ENCODE assay signal across 21 mouse cellular contexts in the genomic region with DNA sequence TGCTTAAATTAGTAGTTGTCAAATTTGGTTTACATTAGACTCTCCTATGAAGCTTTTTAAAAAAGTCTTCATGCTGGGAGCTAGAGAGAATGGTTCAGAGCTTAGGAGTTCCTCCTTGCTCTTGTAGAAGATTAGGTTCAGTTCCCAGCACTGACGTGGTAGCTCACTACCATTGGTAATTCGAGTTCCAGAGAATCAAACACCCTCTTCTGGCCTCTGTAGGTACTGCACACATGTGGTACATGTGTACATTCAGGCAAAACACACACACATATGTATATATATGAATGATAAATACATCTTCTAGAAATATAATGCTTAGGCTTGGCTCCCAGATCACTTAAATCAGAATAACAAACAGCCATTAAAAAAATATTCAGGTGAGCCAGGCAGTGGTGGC. TPM values are rescaled to one million over a fixed set of nuclear protein-coding genes. Genes with fewer than 3 reads are reported as not detected.
DNase-seq lines count a peak whose midpoint lies in the region; ATAC-seq and TF ChIP-seq lines count a peak whose summit lies in the region.
"Had no signal": no experiment of that assay in that cellular context is flagged by ENCODE, and none has a peak within 500 bp of the region (broad histone marks: within the 10 kb centered on the region; RNA-seq: fewer than 3 reads in every experiment).

No protein-coding gene starts in this region.

- H3K9me3 ChIP-seq in liver, embryonic 14.5 days (ENCODE audit: control insufficient read depth, low read length), result no peaks in the 10 kb centered on the region
- H3K9me3 ChIP-seq in liver, embryonic 12.5 days (replicated peaks), result no peaks in the 10 kb centered on the region
- no peaks in the 10 kb centered on the region for H3K9me3 ChIP-seq in CH12.LX (replicated peaks; ENCODE audit: low read length)
- H3K9me3 ChIP-seq: G1E; heart, embryonic 15.5 days; hindbrain, embryonic 10.5 days; lung, embryonic 15.5 days had no signal

- no peaks in the 10 kb centered on the region for H3K79me2 ChIP-seq in CH12.LX (replicated peaks; ENCODE audit: control insufficient read depth, extremely low read depth, insufficient read depth, poor library complexity, severe bottlenecking)

- no peaks in the 10 kb centered on the region for H3K36me3 ChIP-seq in liver, embryonic 14.5 days (replicated peaks; ENCODE audit: control insufficient read depth, insufficient read depth, low read depth)
- H3K36me3 ChIP-seq in liver, embryonic 12.5 days, result no peaks in the 10 kb centered on the region
- H3K36me3 ChIP-seq in CH12.LX (replicated peaks in 1 of 2; ENCODE audit: control insufficient read depth in 1 of 2, insufficient read depth in 1 of 2, low read length in 1 of 2), result no peaks in the 10 kb centered on the region
- H3K36me3 ChIP-seq: G1E; heart, embryonic 15.5 days; hindbrain, embryonic 10.5 days; lung, embryonic 15.5 days had no signal

- dilution Hi-C loops in CH12.LX (cut with MboI; ENCODE audit: extremely low pct_ligation_motif_present, extremely low pct_unique_long_range_greater_than_20kb, low sequenced_read_pairs), result no loop called here

- peak; percentile 17 for TF ChIP-seq RAD21 in CH12.LX (IDR thresholded peaks at IDR 0.05; ENCODE audit: low read depth, low read length)

- no peak overlapping the region for H3K9ac ChIP-seq in liver, embryonic 14.5 days (replicated peaks)
- H3K9ac ChIP-seq in liver, embryonic 12.5 days, result no peak overlapping the region
- no peak overlapping the region for H3K9ac ChIP-seq in CH12.LX (ENCODE audit: insufficient read depth, low read depth)
- H3K9ac ChIP-seq: heart, embryonic 15.5 days; lung, embryonic 15.5 days had no signal

- WGBS in liver, embryonic 14.5 days (ENCODE audit: insufficient replicate concordance), result 52% methylated on average over 2 of the region's 2 CpGs
- WGBS in liver, embryonic 12.5 days (ENCODE audit: insufficient replicate concordance), result 50% methylated on average over 2 of the region's 2 CpGs

- TF ChIP-seq CTCF in liver, embryonic 14.5 days (IDR thresholded peaks at IDR 0.05; ENCODE audit: low read depth), result peak; percentile 15; the same call in 1 of the 2 replicates
- peak; percentile 17 to 51; a peak in 2 of 4 replicates for TF ChIP-seq CTCF in CH12.LX (conservative IDR thresholded peaks at IDR 0.05 in 1 of 2, IDR thresholded peaks at IDR 0.05 in 1 of 2; ENCODE audit: low read depth in 2 of 2, low read length in 2 of 2)

- TF ChIP-seq EP300 in liver, embryonic 14.5 days (IDR thresholded peaks at IDR 0.05; ENCODE audit: low read depth), result no peak
- TF ChIP-seq EP300 in CH12.LX (IDR thresholded peaks at IDR 0.05; ENCODE audit: low read length), result no peak

- H3K4me3 ChIP-seq in liver, embryonic 14.5 days (ENCODE audit: insufficient read depth in 1 of 2, low read depth in 2 of 2, low read length in 2 of 2), result no peak overlapping the region
- no peak overlapping the region for H3K4me3 ChIP-seq in liver, embryonic 12.5 days
- H3K4me3 ChIP-seq in CH12.LX (replicated peaks in 1 of 3; ENCODE audit: low read depth in 2 of 3, low read length in 2 of 3, poor library complexity in 1 of 3), result no peak overlapping the region
- H3K4me3 ChIP-seq: erythroblast, embryonic 14.5 days; heart, adult 2 months; heart, embryonic 15.5 days; hindbrain, embryonic 10.5 days; lung, embryonic 15.5 days had no signal

- no peak for ATAC-seq in CD4-positive, CD25-positive, alpha-beta regulatory T cell, adult 4 months
- no peak for ATAC-seq in liver, embryonic 14.5 days (ENCODE audit: insufficient read depth)
- ATAC-seq in liver, embryonic 12.5 days, result no peak

- in situ Hi-C loops in CH12.LX (cut with MboI; ENCODE audit: low pct_ligation_motif_present, low pct_unique_long_range_greater_than_20kb, low sequenced_read_pairs), result no loop called here

- no peak overlapping the region for H3K4me2 ChIP-seq in liver, embryonic 14.5 days (ENCODE audit: low read depth)
- H3K4me2 ChIP-seq in liver, embryonic 12.5 days, result no peak overlapping the region
- H3K4me2 ChIP-seq in CH12.LX (ENCODE audit: insufficient read depth, low read depth, poor library complexity, severe bottlenecking), result no peak overlapping the region
- H3K4me2 ChIP-seq: heart, embryonic 15.5 days; lung, embryonic 15.5 days had no signal

- TF ChIP-seq POLR2A in CH12.LX (IDR thresholded peaks at IDR 0.05; ENCODE audit: low read depth, low read length), result no peak

- H3K4me1 ChIP-seq in liver, embryonic 14.5 days (replicated peaks; ENCODE audit: control insufficient read depth in 2 of 2, insufficient read depth in 2 of 2, low read length in 1 of 2), result peaks cover 0 to 7% of the 10 kb centered on the region in 2 experiments; a peak in 2 of 4 replicates
- H3K4me1 ChIP-seq in liver, embryonic 12.5 days, result peaks cover 15% of the 10 kb centered on the region
- peaks cover 0 to 3% of the 10 kb centered on the region in 2 experiments; a peak in 2 of 4 replicates for H3K4me1 ChIP-seq in CH12.LX (ENCODE audit: control insufficient read depth in 1 of 2, insufficient read depth in 2 of 2)

- H3K27ac ChIP-seq in liver, embryonic 14.5 days, result no peak overlapping the region
- H3K27ac ChIP-seq in liver, embryonic 12.5 days, result no peak overlapping the region
- no peak overlapping the region for H3K27ac ChIP-seq in CH12.LX (ENCODE audit: insufficient read depth, low read depth)
- H3K27ac ChIP-seq: heart, adult 2 months; heart, embryonic 15.5 days; hindbrain, embryonic 10.5 days; lung, embryonic 15.5 days had no signal

- H3K27me3 ChIP-seq in liver, embryonic 14.5 days (ENCODE audit: control insufficient read depth, insufficient read depth, low read length), result no peaks in the 10 kb centered on the region
- no peaks in the 10 kb centered on the region for H3K27me3 ChIP-seq in liver, embryonic 12.5 days (replicated peaks)
- no peaks in the 10 kb centered on the region for H3K27me3 ChIP-seq in CH12.LX (replicated peaks)
- H3K27me3 ChIP-seq: heart, embryonic 15.5 days; lung, embryonic 15.5 days had no signal

- peak; percentile 9 for DNase-seq in CD4-positive, CD25-positive, alpha-beta regulatory T cell, adult 2 months (ENCODE audit: low read depth, low spot score)
- no peak for DNase-seq in liver, embryonic 14.5 days (ENCODE audit: low read depth in 3 of 3, low spot score in 3 of 3)
- DNase-seq in CH12.LX (ENCODE audit: extremely low read depth) (peak; percentile 23), R1 (ENCODE audit: low read depth, low spot score) (peak; percentile 73)
- no peak for DNase-seq in embryo, embryonic 10 days (ENCODE audit: low spot score)
- DNase-seq in layer of hippocampus, adult 11-12 months (ENCODE audit: low spot score), result no peak
- DNase-seq: adrenal gland, postnatal 36 days; cerebellum, postnatal 25 days; heart, adult 2 months; layer of hippocampus, adult 9-11 months; midbrain, embryonic 14.5 days had no signal

TF ChIP-seq in CH12.LX, 34 proteins besides CTCF, POLR2A, EP300 and RAD21:
- TF ChIP-seq MAFK (IDR thresholded peaks at IDR 0.05; ENCODE audit: insufficient replicate concordance, low read length), result no peak
- TF ChIP-seq RCOR1 (conservative IDR thresholded peaks at IDR 0.05; ENCODE audit: low read depth, low read length), result no peak
- no peak for TF ChIP-seq HCFC1 (IDR thresholded peaks at IDR 0.05; ENCODE audit: low read depth, low read length)
- no peak for TF ChIP-seq MEF2A (IDR thresholded peaks at IDR 0.05; ENCODE audit: borderline replicate concordance, low read depth, low read length)
- TF ChIP-seq SMC3 (IDR thresholded peaks at IDR 0.05; ENCODE audit: low read depth, low read length), result peak; percentile 34; the same call in 1 of the 2 replicates
- TF ChIP-seq ZMIZ1 (IDR thresholded peaks at IDR 0.05; ENCODE audit: low read depth, low read length), result no peak
TF ChIP-seq in CH12.LX: peak in this region for 1.

RNA-seq across cellular contexts. Expression of gene Gpr156, which starts 51.1 kb away (rescaled TPM):
- not detected for polyA plus RNA-seq in CD4-positive, CD25-positive, alpha-beta regulatory T cell, adult 4 months (2017; shearing (Covaris generic))
- polyA plus RNA-seq in liver, embryonic 14.5 days (2012; rRNA removed), result 0.01 and 0.02 TPM in 2 replicates
- 0.04 TPM in 1 of 2 replicates, not detected in the other for polyA plus RNA-seq in liver, embryonic 14.5 days (2014; fragmentation: Nextera tagmentation; extraction: Ambion mirVana)
- 0.07 TPM in 1 of 2 replicates, not detected in the other for polyA plus RNA-seq in liver, embryonic 12.5 days (2016; fragmentation: Nextera tagmentation; extraction: Ambion mirVana)
- 0.04 and 0.08 TPM in 2 replicates for total RNA-seq in CH12.LX (2012; rRNA removed)
- 0.11 TPM in 1 of 2 replicates, not detected in the other for total RNA-seq in CH12.LX (2014; rRNA removed)
- 0.05 and 0.09 TPM in 2 replicates for polyA plus RNA-seq in CH12.LX (2012; ENCODE audit: insufficient read length, low read depth)
- total RNA-seq: gastrocnemius, adult 8-10 months; megakaryocyte progenitor cell, adult 5-6 weeks; neutrophil, adult 5-6 weeks had no signal
- polyA plus RNA-seq: erythroblast, embryonic 14.5 days; G1E had no signal

Comparison
In these comparisons a context has a peak if more than half of its experiments do, and no peak if none do; other contexts are left out.
1. DNase-seq: peak in CD4-positive, CD25-positive, alpha-beta regulatory T cell, adult 2 months (single experiment), CH12.LX (single experiment) and R1 (single experiment); none in liver, embryonic 14.5 days (0 of 3), embryo, embryonic 10 days (single experiment) and layer of hippocampus, adult 11-12 months (single experiment).